Comparison of ENCODE assay signal across 8 mouse cellular contexts in genomic region chr15:80711401-80712151, GRCm38 (mm10). TPM values are rescaled to one million over a fixed set of nuclear protein-coding genes. Genes with fewer than 3 reads are reported as not detected.
DNase-seq lines count a peak whose midpoint lies in the region; ATAC-seq and TF ChIP-seq lines count a peak whose summit lies in the region.

No protein-coding gene starts in this region.

- peak; percentile 24 for ATAC-seq in kidney, embryonic 14.5 days (ENCODE audit: low FRiP score, low TSS enrichment)
- peak; percentile 30 for ATAC-seq in liver, embryonic 13.5 days (ENCODE audit: low read depth)
- peak; percentile 7; the same call in 1 of the 2 replicates for ATAC-seq in stomach, embryonic 15.5 days (ENCODE audit: insufficient read depth, low FRiP score, low read depth)

- H3K27ac ChIP-seq in embryonic fibroblast, embryonic 13.5 days (ENCODE audit: insufficient read depth, low read length) = no peak overlapping the region
- H3K27ac ChIP-seq in heart, embryonic 10.5 days = peak overlapping the region; percentile 95
- H3K27ac ChIP-seq in kidney, embryonic 14.5 days (ENCODE audit: low read depth, low read length) = no peak overlapping the region; the same call in 1 of the 2 replicates
- peak overlapping the region; percentile 88 for H3K27ac ChIP-seq in liver, embryonic 13.5 days
- H3K27ac ChIP-seq in stomach, embryonic 15.5 days = peak overlapping the region; percentile 87

- H3K9me3 ChIP-seq in heart, embryonic 10.5 days = no peaks in the 10 kb centered on the region
- no peaks in the 10 kb centered on the region for H3K9me3 ChIP-seq in kidney, embryonic 14.5 days (ENCODE audit: control insufficient read depth, low read length)
- H3K9me3 ChIP-seq in liver, embryonic 13.5 days (replicated peaks) = no peaks in the 10 kb centered on the region
- H3K9me3 ChIP-seq in stomach, embryonic 15.5 days = no peaks in the 10 kb centered on the region

- H3ac ChIP-seq in C2C12 (ENCODE audit: control insufficient read depth, insufficient read length, low read depth) = peak overlapping the region; percentile 59

- 1% methylated on average over 98 of the region's 106 CpGs for WGBS in heart, embryonic 10.5 days
- WGBS in kidney, embryonic 14.5 days = 1% methylated on average over 66 of the region's 106 CpGs
- WGBS in liver, embryonic 13.5 days (ENCODE audit: insufficient replicate concordance) = under 1% methylated on average over 96 of the region's 106 CpGs
- WGBS in stomach, embryonic 15.5 days = under 1% methylated on average over 105 of the region's 106 CpGs

- peak overlapping the region; percentile 88 for H3K9ac ChIP-seq in kidney, embryonic 14.5 days (ENCODE audit: low read depth, low read length)
- peak overlapping the region; percentile 92 for H3K9ac ChIP-seq in liver, embryonic 13.5 days
- peak overlapping the region; percentile 73 for H3K9ac ChIP-seq in stomach, embryonic 15.5 days

- H3K4me3 ChIP-seq in C2C12 (ENCODE audit: insufficient read depth, poor library complexity, severe bottlenecking) = peak overlapping the region; percentile 83
- H3K4me3 ChIP-seq in embryonic fibroblast, embryonic 13.5 days (ENCODE audit: insufficient read depth, low read length) = peak overlapping the region; percentile 91
- peak overlapping the region; percentile 95 for H3K4me3 ChIP-seq in heart, embryonic 10.5 days
- peak overlapping the region; percentile 96 for H3K4me3 ChIP-seq in kidney, embryonic 14.5 days (ENCODE audit: low read length)
- H3K4me3 ChIP-seq in liver, embryonic 13.5 days (replicated peaks) = peak overlapping the region; percentile 99
- H3K4me3 ChIP-seq in stomach, embryonic 15.5 days (replicated peaks) = peak overlapping the region; percentile 90

- peak; percentile 44 for TF ChIP-seq POLR2A in embryonic fibroblast, embryonic 13.5 days (IDR thresholded peaks at IDR 0.05; ENCODE audit: low read depth, low read length)

- H3K79me3 ChIP-seq in C2C12 (ENCODE audit: low read depth) = no peaks in the 10 kb centered on the region

- peak; percentile 59 to 73 for DNase-seq in adrenal gland, postnatal 36 days
- DNase-seq in heart, embryonic 10.5 days (ENCODE audit: low spot score) = peak; percentile 87
- DNase-seq in liver, embryonic 13.5 days = peak; percentile 56
- peak; percentile 71 to 80 for DNase-seq in natural killer cell, adult 2 months (ENCODE audit: low spot score in 2 of 2)

- H3K27me3 ChIP-seq in C2C12 (ENCODE audit: control insufficient read depth, insufficient read depth, insufficient read length) = no peaks in the 10 kb centered on the region
- no peaks in the 10 kb centered on the region for H3K27me3 ChIP-seq in heart, embryonic 10.5 days (ENCODE audit: insufficient read depth, poor library complexity, severe bottlenecking)
- H3K27me3 ChIP-seq in kidney, embryonic 14.5 days (ENCODE audit: control insufficient read depth, insufficient read depth, low read length) = no peaks in the 10 kb centered on the region
- no peaks in the 10 kb centered on the region for H3K27me3 ChIP-seq in liver, embryonic 13.5 days
- H3K27me3 ChIP-seq in stomach, embryonic 15.5 days (replicated peaks) = no peaks in the 10 kb centered on the region

- peaks cover 6% of the 10 kb centered on the region for H3K4me1 ChIP-seq in embryonic fibroblast, embryonic 13.5 days (ENCODE audit: control insufficient read depth, insufficient read depth, low read length)
- H3K4me1 ChIP-seq in heart, embryonic 10.5 days = peaks cover 11% of the 10 kb centered on the region
- peaks cover 5% of the 10 kb centered on the region; the same call in 1 of the 2 replicates for H3K4me1 ChIP-seq in kidney, embryonic 14.5 days (ENCODE audit: control insufficient read depth, insufficient read depth, low read length)
- H3K4me1 ChIP-seq in liver, embryonic 13.5 days (replicated peaks) = peaks cover 39% of the 10 kb centered on the region
- peaks cover 10% of the 10 kb centered on the region for H3K4me1 ChIP-seq in stomach, embryonic 15.5 days

- no peaks in the 10 kb centered on the region for H3K36me3 ChIP-seq in C2C12 (ENCODE audit: control insufficient read depth, insufficient read depth)
- no peaks in the 10 kb centered on the region for H3K36me3 ChIP-seq in heart, embryonic 10.5 days
- H3K36me3 ChIP-seq in kidney, embryonic 14.5 days (ENCODE audit: control insufficient read depth, insufficient read depth, low read length) = no peaks in the 10 kb centered on the region
- H3K36me3 ChIP-seq in liver, embryonic 13.5 days = no peaks in the 10 kb centered on the region
- no peaks in the 10 kb centered on the region for H3K36me3 ChIP-seq in stomach, embryonic 15.5 days

- TF ChIP-seq CTCF in C2C12 (IDR thresholded peaks at IDR 0.05; ENCODE audit: control insufficient read depth, insufficient read depth, insufficient read length) = no peak
- TF ChIP-seq CTCF in embryonic fibroblast, embryonic 13.5 days (IDR thresholded peaks at IDR 0.05; ENCODE audit: borderline replicate concordance, insufficient read depth, low read length) = no peak

- no peaks in the 10 kb centered on the region for H3K79me2 ChIP-seq in C2C12 (ENCODE audit: control insufficient read depth, insufficient read depth)

- H3K4me2 ChIP-seq in kidney, embryonic 14.5 days (replicated peaks; ENCODE audit: low read depth, low read length) = peak overlapping the region; percentile 87
- H3K4me2 ChIP-seq in liver, embryonic 13.5 days = peak overlapping the region; percentile 95
- H3K4me2 ChIP-seq in stomach, embryonic 15.5 days = peak overlapping the region; percentile 90

TF ChIP-seq in C2C12, 6 proteins besides CTCF, POLR2A, EP300 and RAD21:
- TF ChIP-seq FOSL1 (IDR thresholded peaks at IDR 0.05; ENCODE audit: insufficient read depth, low read length, poor library complexity, severe bottlenecking) (no peak), USF1 (IDR thresholded peaks at IDR 0.05; ENCODE audit: low read depth) (no peak), MAX (IDR thresholded peaks at IDR 0.05) (no peak), CEBPB (IDR thresholded peaks at IDR 0.05; ENCODE audit: low read depth) (no peak), MYOG (IDR thresholded peaks at IDR 0.05; ENCODE audit: control insufficient read depth, extremely low read depth, insufficient read length) (no peak), MYOD1 (IDR thresholded peaks at IDR 0.05; ENCODE audit: control insufficient read depth, insufficient read length, low read depth) (no peak)

RNA-seq across cellular contexts. Expression of gene Tnrc6b, which starts 0.5 kb away (rescaled TPM):
- 9.4 TPM for polyA plus RNA-seq in C2C12 (2012; fragmentation: generic; extraction: Trizol)
- total RNA-seq in adrenal gland, postnatal 36 days (2021) = 10 to 100 TPM; 46.5 to 56.9 TPM
- polyA plus RNA-seq in embryonic fibroblast, embryonic 13.5 days (2011; ENCODE audit: insufficient read length, low read depth, missing spikeins) = 36.4 and 37.0 TPM in 2 replicates
- polyA plus RNA-seq in heart, embryonic 10.5 days (2016; fragmentation: Nextera tagmentation; extraction: Ambion mirVana) = 28.5 and 40.2 TPM in 2 replicates
- 21.9 and 23.2 TPM in 2 replicates for polyA plus RNA-seq in kidney, embryonic 14.5 days (2014; fragmentation: Nextera tagmentation; extraction: Ambion mirVana)
- 18.7 and 23.6 TPM in 2 replicates for polyA plus RNA-seq in liver, embryonic 13.5 days (2015; fragmentation: Nextera tagmentation; extraction: Ambion mirVana)
- 27.4 and 28.5 TPM in 2 replicates for polyA plus RNA-seq in stomach, embryonic 15.5 days (2015; fragmentation: Nextera tagmentation; extraction: Ambion mirVana)

RNA-seq across cellular contexts. Expression of gene Fam83f, which starts 39.9 kb away (rescaled TPM):
- 0.01 TPM for polyA plus RNA-seq in C2C12 (2012; fragmentation: generic; extraction: Trizol)
- total RNA-seq in adrenal gland, postnatal 36 days (2021) = under 1 TPM; 0.13 to 0.16 TPM
- polyA plus RNA-seq in embryonic fibroblast, embryonic 13.5 days (2011; ENCODE audit: insufficient read length, low read depth, missing spikeins) = 0.17 and 0.23 TPM in 2 replicates
- 0.31 and 0.50 TPM in 2 replicates for polyA plus RNA-seq in heart, embryonic 10.5 days (2016; fragmentation: Nextera tagmentation; extraction: Ambion mirVana)
- polyA plus RNA-seq in kidney, embryonic 14.5 days (2014; fragmentation: Nextera tagmentation; extraction: Ambion mirVana) = 1.4 and 2.9 TPM in 2 replicates
- 0.73 and 0.83 TPM in 2 replicates for polyA plus RNA-seq in liver, embryonic 13.5 days (2015; fragmentation: Nextera tagmentation; extraction: Ambion mirVana)
- polyA plus RNA-seq in stomach, embryonic 15.5 days (2015; fragmentation: Nextera tagmentation; extraction: Ambion mirVana) = 18.7 and 20.7 TPM in 2 replicates

Comparison
In these comparisons a context has a peak if more than half of its experiments do, and no peak if none do; other contexts are left out.
1. H3K27ac ChIP-seq: peak in heart, embryonic 10.5 days (single experiment), liver, embryonic 13.5 days (single experiment) and stomach, embryonic 15.5 days (single experiment); none in embryonic fibroblast, embryonic 13.5 days (single experiment) and kidney, embryonic 14.5 days (single experiment).
2. Peak in every context shown above with its lines, with median percentiles within 50 percentile points of each other: H3K4me3 ChIP-seq, DNase-seq, ATAC-seq, H3K4me2 ChIP-seq and H3K9ac ChIP-seq.